Mouse (Mus musculus): Measurements from ENCODE around the gene Patj. TPM values are rescaled to one million over a fixed set of nuclear protein-coding genes. Genes with fewer than 3 reads are reported as not detected.

Gene Patj
- polyA plus RNA-seq (2012; fragmentation: generic; extraction: Trizol) = 22.3 TPM

GRCm38 (mm10) chr4:98395690-98396437, at the start of gene Patj:
Gene Patj, plus strand, starts transcription at chr4:98395785.
- Histone ChIP-seq H3K36me3 (ENCODE audit: control insufficient read depth, insufficient read depth) (no peaks in the 10 kb centered on the region), H3K4me2 (ENCODE audit: low read depth) (peak within 1 kb of the TSS; percentile 67), H3K27me3 (ENCODE audit: control insufficient read depth, insufficient read depth, insufficient read length) (no peaks in the 10 kb centered on the region), H3K79me2 (ENCODE audit: control insufficient read depth, insufficient read depth) (no peaks in the 10 kb centered on the region), H3K4me3 (peak within 1 kb of the TSS; percentile 20), H3ac (ENCODE audit: control insufficient read depth, insufficient read length) (peak within 1 kb of the TSS; percentile 24)
- peak; percentile 57 for TF ChIP-seq POLR2A (IDR thresholded peaks at IDR 0.05; ENCODE audit: insufficient read length, low read depth)
- TF ChIP-seq POLR2AphosphoS2 (IDR thresholded peaks at IDR 0.05; ENCODE audit: insufficient read length, low read depth) = no peak
- TF ChIP-seq MYOD1 (IDR thresholded peaks at IDR 0.05; ENCODE audit: control insufficient read depth in 1 of 3, insufficient read length in 2 of 3, low read depth in 2 of 3) = peak in 1 of 3 experiments; percentile 12
- TF ChIP-seq TCF3 (IDR thresholded peaks at IDR 0.05; ENCODE audit: insufficient read length, low read depth) = no peak
- no peak for TF ChIP-seq MAX (IDR thresholded peaks at IDR 0.05; ENCODE audit: low read depth)
- TF ChIP-seq MYOG (IDR thresholded peaks at IDR 0.05; ENCODE audit: control insufficient read depth in 1 of 3, insufficient read depth in 1 of 3, insufficient read length in 2 of 3, low read depth in 2 of 3) = peak in 2 of 3 experiments; percentile 3 to 41
- TF ChIP-seq REST (IDR thresholded peaks at IDR 0.05; ENCODE audit: insufficient read depth, insufficient read length) = no peak

GRCm38 (mm10) chr4:98348580-98348979, 47.0 kb upstream of the Patj start:
- TF ChIP-seq POLR2A (IDR thresholded peaks at IDR 0.05; ENCODE audit: insufficient read length, low read depth) (no peak), E2F4 (IDR thresholded peaks at IDR 0.05; ENCODE audit: insufficient read depth) (no peak), SRF (IDR thresholded peaks at IDR 0.05; ENCODE audit: control insufficient read depth, insufficient read length, low read depth) (no peak), USF1 (IDR thresholded peaks at IDR 0.05; ENCODE audit: low read depth) (no peak), TCF3 (IDR thresholded peaks at IDR 0.05; ENCODE audit: insufficient read length, low read depth) (no peak), MAX (IDR thresholded peaks at IDR 0.05; ENCODE audit: low read depth) (no peak), MYOG (IDR thresholded peaks at IDR 0.05; ENCODE audit: control insufficient read depth in 1 of 3, insufficient read depth in 1 of 3, insufficient read length in 2 of 3, low read depth in 2 of 3) (no peak), MYOD1 (IDR thresholded peaks at IDR 0.05; ENCODE audit: control insufficient read depth in 1 of 3, insufficient read length in 2 of 3, low read depth in 2 of 3) (no peak), CEBPB (IDR thresholded peaks at IDR 0.05; ENCODE audit: insufficient read depth, poor library complexity, severe bottlenecking) (no peak), REST (IDR thresholded peaks at IDR 0.05; ENCODE audit: insufficient read depth, insufficient read length) (no peak), TCF12 (IDR thresholded peaks at IDR 0.05; ENCODE audit: insufficient read depth, poor library complexity, severe bottlenecking) (no peak), POLR2AphosphoS2 (IDR thresholded peaks at IDR 0.05; ENCODE audit: insufficient read length, low read depth) (no peak)
- Histone ChIP-seq H3K4me2 (ENCODE audit: low read depth) (no peak overlapping the region), H3ac (ENCODE audit: control insufficient read depth, insufficient read length) (no peak overlapping the region), H3K4me3 (no peak overlapping the region), H3K36me3 (ENCODE audit: control insufficient read depth, insufficient read depth) (no peaks in the 10 kb centered on the region), H3K27me3 (ENCODE audit: control insufficient read depth, insufficient read depth, insufficient read length) (no peaks in the 10 kb centered on the region), H3K79me2 (ENCODE audit: control insufficient read depth, insufficient read depth) (no peaks in the 10 kb centered on the region)

- no peaks in the 10 kb centered on the region for H3K27me3 ChIP-seq (ENCODE audit: control insufficient read depth, insufficient read depth, insufficient read length)
- TF ChIP-seq USF1 (IDR thresholded peaks at IDR 0.05; ENCODE audit: low read depth) (no peak), MYOG (IDR thresholded peaks at IDR 0.05; ENCODE audit: control insufficient read depth in 1 of 3, insufficient read depth in 1 of 3, insufficient read length in 2 of 3, low read depth in 2 of 3) (no peak)
- H3ac ChIP-seq (ENCODE audit: control insufficient read depth, insufficient read length) = no peak overlapping the region
- no peak overlapping the region for H3K4me2 ChIP-seq (ENCODE audit: low read depth)
- H3K36me3 ChIP-seq (ENCODE audit: control insufficient read depth, insufficient read depth) = peaks cover 14% of the 10 kb centered on the region
- H3K79me2 ChIP-seq (ENCODE audit: control insufficient read depth, insufficient read depth) = no peaks in the 10 kb centered on the region
- H3K4me3 ChIP-seq = no peak overlapping the region
Measured at GRCm38 (mm10) chr4:98358034-98358809, 37.4 kb upstream of the Patj start.

GRCm38 (mm10) chr4:98375401-98375800, 20.2 kb upstream of the Patj start:
- Histone ChIP-seq H3K36me3 (ENCODE audit: control insufficient read depth, insufficient read depth) (no peaks in the 10 kb centered on the region), H3K4me3 (no peak overlapping the region), H3K27me3 (ENCODE audit: control insufficient read depth, insufficient read depth, insufficient read length) (no peaks in the 10 kb centered on the region), H3ac (ENCODE audit: control insufficient read depth, insufficient read length) (no peak overlapping the region), H3K4me2 (ENCODE audit: low read depth) (no peak overlapping the region), H3K79me2 (ENCODE audit: control insufficient read depth, insufficient read depth) (peaks cover 29% of the 10 kb centered on the region)
- TF ChIP-seq MYOD1 (IDR thresholded peaks at IDR 0.05; ENCODE audit: control insufficient read depth in 1 of 3, insufficient read length in 2 of 3, low read depth in 2 of 3) (no peak), POLR2A (IDR thresholded peaks at IDR 0.05; ENCODE audit: insufficient read length, low read depth) (no peak), E2F4 (IDR thresholded peaks at IDR 0.05; ENCODE audit: insufficient read depth) (no peak), TCF12 (IDR thresholded peaks at IDR 0.05; ENCODE audit: insufficient read depth, poor library complexity, severe bottlenecking) (no peak), REST (IDR thresholded peaks at IDR 0.05; ENCODE audit: insufficient read depth, insufficient read length) (no peak), MYOG (IDR thresholded peaks at IDR 0.05; ENCODE audit: control insufficient read depth in 1 of 3, insufficient read depth in 1 of 3, insufficient read length in 2 of 3, low read depth in 2 of 3) (no peak), MAX (IDR thresholded peaks at IDR 0.05; ENCODE audit: low read depth) (no peak), USF1 (IDR thresholded peaks at IDR 0.05; ENCODE audit: low read depth) (no peak), TCF3 (IDR thresholded peaks at IDR 0.05; ENCODE audit: insufficient read length, low read depth) (no peak), SRF (IDR thresholded peaks at IDR 0.05; ENCODE audit: control insufficient read depth, insufficient read length, low read depth) (no peak), POLR2AphosphoS2 (IDR thresholded peaks at IDR 0.05; ENCODE audit: insufficient read length, low read depth) (no peak), CEBPB (IDR thresholded peaks at IDR 0.05; ENCODE audit: insufficient read depth, poor library complexity, severe bottlenecking) (no peak)
